ENCODE assay signal across 9 mouse cellular contexts in genomic region chr13:63642617-63643016, GRCm38 (mm10).
DNase-seq lines count a peak whose midpoint lies in the region; ATAC-seq and TF ChIP-seq lines count a peak whose summit lies in the region.
"Had no signal": no experiment of that assay in that cellular context is flagged by ENCODE, and none has a peak within 500 bp of the region (broad histone marks: within the 10 kb centered on the region; RNA-seq: fewer than 3 reads in every experiment).

No protein-coding gene starts in this region.

- no peaks in the 10 kb centered on the region for H3K27me3 ChIP-seq in limb, embryonic 15.5 days
- H3K27me3 ChIP-seq in neural tube, embryonic 15.5 days (replicated peaks): no peaks in the 10 kb centered on the region
- H3K27me3 ChIP-seq: liver, embryonic 13.5 days had no signal

- H3K9me3 ChIP-seq in limb, embryonic 15.5 days: no peaks in the 10 kb centered on the region
- no peaks in the 10 kb centered on the region for H3K9me3 ChIP-seq in neural tube, embryonic 15.5 days (replicated peaks)
- H3K9me3 ChIP-seq: liver, embryonic 13.5 days had no signal

- peak; percentile 72 for ATAC-seq in limb, embryonic 15.5 days (ENCODE audit: insufficient number of reproducible peaks, low FRiP score, low TSS enrichment, low read depth)
- peak; percentile 90 for ATAC-seq in neural tube, embryonic 15.5 days (ENCODE audit: low FRiP score)

- no peak for TF ChIP-seq CTCF in layer of hippocampus, adult 2 months (conservative IDR thresholded peaks at IDR 0.05)

- H3K4me3 ChIP-seq in layer of hippocampus, adult 2 months: no peak overlapping the region
- no peak overlapping the region for H3K4me3 ChIP-seq in limb, embryonic 15.5 days
- H3K4me3 ChIP-seq in neural tube, embryonic 15.5 days (replicated peaks): no peak overlapping the region
- H3K4me3 ChIP-seq: liver, embryonic 13.5 days had no signal

- H3K9ac ChIP-seq in limb, embryonic 15.5 days: no peak overlapping the region
- H3K9ac ChIP-seq in neural tube, embryonic 15.5 days (replicated peaks): no peak overlapping the region
- H3K9ac ChIP-seq: liver, embryonic 13.5 days had no signal

- DNase-seq in layer of hippocampus, adult 2 months (ENCODE audit: low spot score in 2 of 2): peak in 1 of 2 experiments; percentile 3
- no peak for DNase-seq in layer of hippocampus, adult 9-10 months (ENCODE audit: low spot score)
- DNase-seq in embryo, embryonic 9.5 days (ENCODE audit: extremely low spot score): peak; percentile 31
- peak; percentile 85 for DNase-seq in heart, adult 9 months (ENCODE audit: low spot score in 2 of 2)
- peak; percentile 85 for DNase-seq in kidney, adult 9 months
- no peak for DNase-seq in B cell, adult 2 months
- DNase-seq: liver, embryonic 13.5 days had no signal

- H3K4me1 ChIP-seq in limb, embryonic 15.5 days: peaks cover 17% of the 10 kb centered on the region
- H3K4me1 ChIP-seq in neural tube, embryonic 15.5 days: peaks cover 16% of the 10 kb centered on the region
- H3K4me1 ChIP-seq: liver, embryonic 13.5 days had no signal

- no peak overlapping the region for H3K4me2 ChIP-seq in limb, embryonic 15.5 days
- H3K4me2 ChIP-seq in neural tube, embryonic 15.5 days: no peak overlapping the region
- H3K4me2 ChIP-seq: liver, embryonic 13.5 days had no signal

- WGBS in limb, embryonic 15.5 days: 21% methylated on average over 5 of the region's 5 CpGs
- 25% methylated on average over 5 of the region's 5 CpGs for WGBS in neural tube, embryonic 15.5 days

- no peaks in the 10 kb centered on the region for H3K36me3 ChIP-seq in limb, embryonic 15.5 days
- H3K36me3 ChIP-seq in neural tube, embryonic 15.5 days: no peaks in the 10 kb centered on the region
- H3K36me3 ChIP-seq: liver, embryonic 13.5 days had no signal

- H3K27ac ChIP-seq in layer of hippocampus, adult 2 months: 0 out of 2 replicates have a peak overlapping the region, but pooled peaks have one; percentile 8
- peak overlapping the region; percentile 87 for H3K27ac ChIP-seq in limb, embryonic 15.5 days
- H3K27ac ChIP-seq in neural tube, embryonic 15.5 days (replicated peaks): peak overlapping the region; percentile 72
- H3K27ac ChIP-seq: liver, embryonic 13.5 days had no signal

Comparison
In these comparisons a context has a peak if more than half of its experiments do, and no peak if none do; other contexts are left out.
1. DNase-seq: peak in embryo, embryonic 9.5 days (single experiment), heart, adult 9 months (2 of 2) and kidney, adult 9 months (single experiment); none in layer of hippocampus, adult 9-10 months (single experiment) and B cell, adult 2 months (0 of 2).
2. H3K27ac ChIP-seq: peak in every context shown above with its lines; median percentile 87 in limb, embryonic 15.5 days; 72 in neural tube, embryonic 15.5 days; 8 in layer of hippocampus, adult 2 months.